Mouse (Mus musculus) intestine, embryonic 14.5 days (tissue): ENCODE data around the gene Tbc1d2. TPM values are rescaled to one million over a fixed set of nuclear protein-coding genes. Genes with fewer than 3 reads are reported as not detected.

Experiments
- ATAC-seq: fragments of 200-750 bp; cut with Nextera tagmentation; replicated peaks from 2 replicates; pipeline ENCODE4 v1.8.0; 2017; ENCODE audit warnings: low read depth, moderate number of reproducible peaks, moderate TSS enrichment, moderate library complexity; ENCODE audit not compliant: low FRiP score, low TSS enrichment
- DNase-seq: peaks from one replicate; pipeline ENCODE4 v3.0.0-alpha.2; 2018; ENCODE audit warnings: low spot score
- H3K27ac ChIP-seq: fragments of 300-500 bp; sonication (generic); 2 replicates; pipeline ENCODE4 v1.5.1; 2014; ENCODE audit warnings: low read depth, mild to moderate bottlenecking, control low read depth
- H3K27me3 ChIP-seq: fragments of 300-500 bp; sonication (generic); replicated peaks from 2 replicates; pipeline ENCODE4 v1.6.1; 2014; ENCODE audit warnings: low read length, control low read depth; ENCODE audit not compliant: control insufficient read depth, insufficient read depth
- H3K36me3 ChIP-seq: fragments of 300-500 bp; sonication (generic); 2 replicates; pipeline ENCODE4 v1.6.1; 2014; ENCODE audit warnings: low read length, control low read depth; ENCODE audit not compliant: control insufficient read depth, insufficient read depth
- H3K4me1 ChIP-seq: fragments of 300-500 bp; sonication (generic); replicated peaks from 2 replicates; pipeline ENCODE4 v1.6.1; 2014; ENCODE audit warnings: low read length, control low read depth, mixed read lengths; ENCODE audit not compliant: control insufficient read depth, insufficient read depth
- H3K4me2 ChIP-seq: fragments of 300-500 bp; sonication (generic); 2 replicates; pipeline ENCODE4 v1.6.1; 2014; ENCODE audit warnings: low read length
- H3K4me3 ChIP-seq: fragments of 300-500 bp; sonication (generic); 2 replicates; pipeline ENCODE4 v1.5.1; 2014; ENCODE audit warnings: low read depth, low read length, control low read depth, mixed read lengths
- H3K9ac ChIP-seq: fragments of 300-500 bp; sonication (generic); 2 replicates; pipeline ENCODE4 v1.6.1; 2014; ENCODE audit warnings: mild to moderate bottlenecking, low read length
- H3K9me3 ChIP-seq: fragments of 300-500 bp; sonication (generic); 2 replicates; pipeline ENCODE4 v1.6.1; 2016; ENCODE audit warnings: low read length, control low read depth; ENCODE audit not compliant: control insufficient read depth
- WGBS: fragments of 180-500 bp; shearing (Covaris S2); extraction: QIAGEN DNeasy Blood & Tissue Kit; methylation state at CpG from one replicate; pipeline ENCODE4 v1.1.7; 2014; 5-methylcytosine and 5-hydroxymethylcytosine counted together
- polyA plus RNA-seq: library from polyadenylated mRNA; unstranded; fragments of >200 nt; fragmentation: Nextera tagmentation; extraction: Ambion mirVana; gene quantifications from 2 replicates; pipeline ENCODE4 v1.2.1, GENCODE M21; 2014

Tbc1d2 gene
- 3.5 and 4.8 TPM in 2 replicates for polyA plus RNA-seq

DNA sequence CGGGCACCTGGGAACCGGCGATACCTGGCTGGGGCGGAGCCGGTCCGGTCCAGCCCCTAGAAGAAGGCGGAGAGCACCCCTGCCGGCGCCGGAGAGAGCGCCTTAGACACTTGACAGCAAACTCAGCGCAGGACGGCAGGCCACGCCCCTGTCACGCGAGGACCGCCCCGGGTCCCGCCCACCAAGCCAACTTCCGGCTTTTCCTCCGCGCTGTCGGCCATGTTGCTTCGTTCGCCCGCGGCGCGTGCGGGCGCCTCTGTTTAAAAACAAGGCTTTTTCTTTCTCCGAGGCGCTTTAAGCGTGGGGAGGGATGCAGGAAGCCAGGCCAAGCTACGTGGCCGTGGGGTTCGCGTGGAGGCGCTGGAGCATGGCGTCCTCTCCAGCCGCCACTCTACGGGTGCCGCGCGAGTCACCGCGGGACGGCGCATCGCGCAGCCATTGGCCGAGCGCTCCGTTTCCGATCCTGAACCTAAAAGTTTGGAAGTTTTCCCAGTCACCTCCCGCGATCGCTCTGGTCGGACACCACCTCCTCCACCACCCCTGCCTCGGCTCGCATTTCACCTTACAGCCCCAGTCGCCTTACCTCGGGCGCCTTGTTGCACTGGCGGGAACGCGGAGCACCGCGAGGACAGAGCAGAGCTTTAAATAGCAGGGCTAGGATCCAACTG, at the start of gene Tbc1d2:
Gene Tbc1d2, minus strand, starts transcription at position 124 of the 668 bp plus-strand sequence.
- Histone ChIP-seq H3K9me3 (no peaks in the 10 kb centered on the region), H3K4me1 (no peaks in the 10 kb centered on the region), H3K36me3 (no peaks in the 10 kb centered on the region), H3K9ac (peak within 1 kb of the TSS; percentile 67), H3K27me3 (peaks cover 30% of the 10 kb centered on the region), H3K27ac (peak within 1 kb of the TSS; percentile 81), H3K4me2 (peak within 1 kb of the TSS; percentile 98), H3K4me3 (peak within 1 kb of the TSS; percentile 76)
- ATAC-seq (peak; percentile 98), DNase-seq (peak; percentile 98)
- WGBS: under 1% methylated on average over 67 of the region's 69 CpGs

DNA sequence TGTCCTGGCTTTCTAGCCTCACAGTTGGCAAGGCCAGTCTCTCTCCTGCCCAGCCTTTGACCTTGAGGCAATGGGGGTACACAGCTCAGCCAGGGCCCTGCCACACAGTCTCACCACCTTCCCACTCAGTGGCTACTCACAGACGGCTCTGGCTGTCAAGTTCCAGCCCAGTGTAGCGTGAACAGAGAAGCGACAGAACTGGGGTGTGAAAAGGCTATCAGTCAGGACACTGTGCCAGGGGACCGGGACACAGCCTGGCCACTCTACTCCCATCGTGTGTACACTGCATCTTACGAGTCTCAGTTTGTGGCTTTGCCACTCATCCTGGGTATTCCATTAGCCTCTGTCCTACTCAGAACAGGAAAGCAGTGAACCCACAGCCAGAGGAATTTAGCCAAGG, 46.5 kb upstream of the Tbc1d2 start:
- no peak overlapping the region for H3K27ac ChIP-seq

GRCm38 (mm10) chr4:46690565-46690964, 40.6 kb upstream of the Tbc1d2 start:
- Histone ChIP-seq H3K9me3 (0 out of 2 replicates have a peak, but pooled peaks cover 2% of the 10 kb centered on the region), H3K27ac (no peak overlapping the region), H3K4me1 (no peaks in the 10 kb centered on the region), H3K9ac (no peak overlapping the region), H3K4me2 (no peak overlapping the region), H3K27me3 (no peaks in the 10 kb centered on the region), H3K36me3 (no peaks in the 10 kb centered on the region), H3K4me3 (no peak overlapping the region)
- DNase-seq (no peak), ATAC-seq (no peak)
- WGBS: 80% methylated on average over 8 of the region's 8 CpGs

More for the DNA sequence above, 46.5 kb upstream of the Tbc1d2 start:
- Histone ChIP-seq H3K27me3 (no peaks in the 10 kb centered on the region), H3K9ac (no peak overlapping the region), H3K36me3 (no peaks in the 10 kb centered on the region), H3K4me3 (no peak overlapping the region), H3K9me3 (0 out of 2 replicates have a peak, but pooled peaks cover under 1% of the 10 kb centered on the region), H3K4me2 (no peak overlapping the region), H3K4me1 (no peaks in the 10 kb centered on the region)
- DNase-seq (no peak), ATAC-seq (no peak)
- WGBS: 76% methylated on average over 6 of the region's 6 CpGs

- ATAC-seq (no peak; the same call in 1 of the 2 replicates), DNase-seq (no peak)
- 0 out of 2 replicates have a peak, but pooled peaks cover 2% of the 10 kb centered on the region for H3K9me3 ChIP-seq
- no peaks in the 10 kb centered on the region for H3K36me3 ChIP-seq
- no peak overlapping the region for H3K4me2 ChIP-seq
- WGBS: 83% methylated on average over 8 of the region's 8 CpGs
- no peak overlapping the region for H3K27ac ChIP-seq
- no peak overlapping the region for H3K4me3 ChIP-seq
- no peaks in the 10 kb centered on the region for H3K4me1 ChIP-seq
- no peaks in the 10 kb centered on the region for H3K27me3 ChIP-seq
- H3K9ac ChIP-seq: no peak overlapping the region; the same call in 1 of the 2 replicates
Measured at GRCm38 (mm10) chr4:46690023-46690420, 40.0 kb upstream of the Tbc1d2 start.

GRCm38 (mm10) chr4:46689397-46690022, 39.5 kb upstream of the Tbc1d2 start:
- H3K4me1 ChIP-seq: no peaks in the 10 kb centered on the region
- no peak overlapping the region; the same call in 1 of the 2 replicates for H3K9ac ChIP-seq
- DNase-seq (peak; percentile 85), ATAC-seq (peak; percentile 53; the same call in 1 of the 2 replicates)
- H3K4me2 ChIP-seq: no peak overlapping the region
- no peaks in the 10 kb centered on the region for H3K27me3 ChIP-seq
- no peak overlapping the region for H3K4me3 ChIP-seq
- no peak overlapping the region for H3K27ac ChIP-seq
- 0 out of 2 replicates have a peak, but pooled peaks cover 2% of the 10 kb centered on the region for H3K9me3 ChIP-seq
- no peaks in the 10 kb centered on the region for H3K36me3 ChIP-seq
- 44% methylated on average over 15 of the region's 15 CpGs for WGBS

GRCm38 (mm10) chr4:46688213-46688832, 38.3 kb upstream of the Tbc1d2 start:
- ATAC-seq (no peak), DNase-seq (no peak)
- no peaks in the 10 kb centered on the region for H3K4me1 ChIP-seq
- WGBS: 75% methylated on average over 14 of the region's 14 CpGs
- no peaks in the 10 kb centered on the region for H3K27me3 ChIP-seq
- no peak overlapping the region for H3K4me2 ChIP-seq
- no peak overlapping the region for H3K9ac ChIP-seq
- H3K4me3 ChIP-seq: no peak overlapping the region
- no peak overlapping the region for H3K27ac ChIP-seq
- H3K36me3 ChIP-seq: no peaks in the 10 kb centered on the region
- 0 out of 2 replicates have a peak, but pooled peaks cover 2% of the 10 kb centered on the region for H3K9me3 ChIP-seq

DNA sequence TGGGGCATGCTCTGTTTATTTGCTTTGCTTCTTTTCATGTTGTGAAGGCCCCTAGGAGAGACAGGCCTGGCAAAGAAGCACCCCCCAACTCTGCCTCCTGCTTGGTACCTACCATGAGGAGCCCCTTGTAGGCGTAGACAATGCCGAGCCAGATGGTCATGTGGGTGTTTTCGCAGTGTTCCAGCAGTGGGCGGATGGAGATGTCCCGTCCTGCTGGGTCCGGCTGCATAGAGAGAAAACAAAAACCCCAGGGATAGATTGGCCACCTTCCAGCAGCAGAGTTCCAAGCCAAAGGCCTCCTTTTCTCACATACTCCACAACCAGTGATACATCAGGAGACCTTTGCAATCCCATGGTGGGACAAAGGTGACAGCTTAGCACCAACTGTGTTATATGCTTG, 34.2 kb upstream of the Tbc1d2 start:
- no peak overlapping the region for H3K4me3 ChIP-seq
- no peaks in the 10 kb centered on the region for H3K4me1 ChIP-seq
- H3K9ac ChIP-seq: no peak overlapping the region
- H3K27me3 ChIP-seq: no peaks in the 10 kb centered on the region
- WGBS: 69% methylated on average over 6 of the region's 6 CpGs
- DNase-seq (no peak), ATAC-seq (no peak)
- H3K36me3 ChIP-seq: no peaks in the 10 kb centered on the region
- H3K27ac ChIP-seq: no peak overlapping the region
- H3K4me2 ChIP-seq: no peak overlapping the region
- no peaks in the 10 kb centered on the region for H3K9me3 ChIP-seq

DNA sequence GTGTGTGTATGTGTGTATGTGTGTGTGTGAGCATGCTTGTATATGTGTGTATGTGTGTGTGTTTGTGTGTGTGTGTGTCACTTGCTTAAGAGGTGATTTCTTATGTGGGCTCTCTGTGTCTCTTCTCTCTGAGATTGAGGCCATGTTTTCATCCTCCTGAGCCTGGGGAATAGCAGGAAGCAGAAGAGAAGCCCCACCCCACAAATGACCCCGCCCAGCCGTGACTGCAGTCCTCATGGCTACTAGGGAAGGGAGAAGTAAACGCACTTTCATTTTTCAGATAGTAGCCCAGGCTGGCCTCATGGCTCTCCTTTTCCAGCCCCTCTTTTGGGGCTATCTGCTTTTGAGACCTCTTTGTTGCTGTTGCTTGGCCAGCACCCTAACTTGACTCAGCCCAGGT, 26.6 kb upstream of the Tbc1d2 start:
- no peaks in the 10 kb centered on the region for H3K27me3 ChIP-seq
- no peaks in the 10 kb centered on the region for H3K9me3 ChIP-seq
- ATAC-seq (no peak), DNase-seq (no peak)
- no peak overlapping the region for H3K27ac ChIP-seq
- H3K4me2 ChIP-seq: no peak overlapping the region
- H3K4me1 ChIP-seq: no peaks in the 10 kb centered on the region
- no peak overlapping the region for H3K9ac ChIP-seq
- H3K36me3 ChIP-seq: no peaks in the 10 kb centered on the region
- H3K4me3 ChIP-seq: no peak overlapping the region
- WGBS: 54% methylated on average over 3 of the region's 3 CpGs
